Comparison of ENCODE assay signal across 9 mouse cellular contexts in the genomic region with DNA sequence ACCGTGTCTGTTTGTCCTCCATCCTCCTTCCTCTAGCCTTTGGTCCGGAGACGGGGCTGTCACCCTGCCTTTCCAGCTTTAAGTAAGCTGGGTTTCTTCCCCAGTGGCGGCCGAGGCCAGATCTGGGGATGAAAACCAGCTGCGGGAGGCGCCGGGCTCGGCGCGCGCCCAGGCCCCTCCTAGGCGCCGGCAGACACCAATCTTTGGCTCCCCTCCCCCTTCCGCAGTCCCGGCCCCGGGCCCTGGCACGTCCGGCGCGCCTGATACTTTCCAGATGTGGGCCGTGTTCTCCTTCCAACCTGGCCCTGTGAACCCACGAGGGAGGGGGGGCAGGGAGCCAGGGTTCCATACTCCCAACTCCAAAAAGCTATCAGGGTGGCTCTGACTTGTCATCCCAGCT. TPM values are rescaled to one million over a fixed set of nuclear protein-coding genes. Genes with fewer than 3 reads are reported as not detected.
DNase-seq lines count a peak whose midpoint lies in the region; ATAC-seq and TF ChIP-seq lines count a peak whose summit lies in the region.
"Had no signal": no experiment of that assay in that cellular context is flagged by ENCODE, and none has a peak within 500 bp of the region (broad histone marks: within the 10 kb centered on the region; RNA-seq: fewer than 3 reads in every experiment).

No protein-coding gene starts in this region.

- H3K4me2 ChIP-seq in heart, postnatal 0 days (ENCODE audit: low read depth, low read length), result peak overlapping the region; percentile 62
- peak overlapping the region; percentile 58 for H3K4me2 ChIP-seq in midbrain, embryonic 12.5 days (replicated peaks)

- TF ChIP-seq CTCF in heart, postnatal 0 days (IDR thresholded peaks at IDR 0.05; ENCODE audit: low read depth), result no peak

- peak; percentile 71 for DNase-seq in adrenal gland, adult 2 months
- DNase-seq in adrenal gland, adult 18-20 months (ENCODE audit: low spot score in 2 of 2), result no peak
- peak; percentile 78 for DNase-seq in forebrain, embryonic 10.5 days (ENCODE audit: extremely low spot score, low spot score)
- DNase-seq in heart, postnatal 0 days (ENCODE audit: low spot score), result peak; percentile 83
- DNase-seq in kidney, postnatal 14 days, result peak; percentile 89
- no peak for DNase-seq in cerebellum, postnatal 4 days (ENCODE audit: low spot score in 2 of 2)

- H3K36me3 ChIP-seq in forebrain, embryonic 10.5 days (replicated peaks), result peaks cover 17% of the 10 kb centered on the region
- H3K36me3 ChIP-seq in heart, postnatal 0 days (replicated peaks; ENCODE audit: control insufficient read depth, insufficient read depth, low read length), result peaks cover 9% of the 10 kb centered on the region
- peaks cover 18% of the 10 kb centered on the region for H3K36me3 ChIP-seq in midbrain, embryonic 12.5 days

- TF ChIP-seq EP300 in heart, postnatal 0 days (IDR thresholded peaks at IDR 0.05; ENCODE audit: low read depth), result peak; percentile 87

- peak overlapping the region; percentile 73 for H3K27ac ChIP-seq in forebrain, embryonic 10.5 days
- H3K27ac ChIP-seq in heart, postnatal 0 days (ENCODE audit: low read depth), result peak overlapping the region; percentile 72
- H3K27ac ChIP-seq in midbrain, embryonic 12.5 days (replicated peaks), result peak overlapping the region; percentile 55; the same call in 1 of the 2 replicates

- ATAC-seq in heart, postnatal 0 days (ENCODE audit: insufficient read depth, low read depth), result peak; percentile 78
- ATAC-seq in midbrain, embryonic 12.5 days (ENCODE audit: low FRiP score, low read depth), result no peak
- ATAC-seq in activated CD4-positive, CD25-positive, alpha-beta regulatory T cell, adult 4 months, result no peak

- H3K4me1 ChIP-seq in forebrain, embryonic 10.5 days, result peaks cover 55% of the 10 kb centered on the region
- H3K4me1 ChIP-seq in heart, postnatal 0 days (ENCODE audit: control insufficient read depth, insufficient read depth), result no peaks in the 10 kb centered on the region; the same call in 1 of the 2 replicates
- H3K4me1 ChIP-seq in midbrain, embryonic 12.5 days, result peaks cover 41% of the 10 kb centered on the region

- H3K4me3 ChIP-seq in forebrain, embryonic 10.5 days, result peak overlapping the region; percentile 44
- 0 out of 2 replicates have a peak overlapping the region, but pooled peaks have one; percentile 5 for H3K4me3 ChIP-seq in heart, postnatal 0 days (ENCODE audit: low read depth, low read length)
- H3K4me3 ChIP-seq in midbrain, embryonic 12.5 days, result peak overlapping the region; percentile 35

- no peak overlapping the region for H3K9ac ChIP-seq in heart, postnatal 0 days (replicated peaks; ENCODE audit: low read depth, low read length)
- peak overlapping the region; percentile 41 for H3K9ac ChIP-seq in midbrain, embryonic 12.5 days (replicated peaks)

- 1% methylated on average over 23 of the region's 23 CpGs for WGBS in forebrain, embryonic 10.5 days
- under 1% methylated on average over 23 of the region's 23 CpGs for WGBS in heart, postnatal 0 days
- 2% methylated on average over 23 of the region's 23 CpGs for WGBS in midbrain, embryonic 12.5 days

- peaks cover 91% of the 10 kb centered on the region for H3K27me3 ChIP-seq in forebrain, embryonic 10.5 days (ENCODE audit: poor library complexity, severe bottlenecking)
- peaks cover 26% of the 10 kb centered on the region for H3K27me3 ChIP-seq in heart, postnatal 0 days (ENCODE audit: control insufficient read depth, insufficient read depth, low read length)
- H3K27me3 ChIP-seq in midbrain, embryonic 12.5 days, result peaks cover 88% of the 10 kb centered on the region

- peaks cover 10% of the 10 kb centered on the region for H3K9me3 ChIP-seq in forebrain, embryonic 10.5 days
- peaks cover 3% of the 10 kb centered on the region for H3K9me3 ChIP-seq in heart, postnatal 0 days (replicated peaks; ENCODE audit: control insufficient read depth, low read length)
- peaks cover 2% of the 10 kb centered on the region for H3K9me3 ChIP-seq in midbrain, embryonic 12.5 days

RNA-seq across cellular contexts. Expression of gene Gng8, which starts 0.6 kb away (rescaled TPM):
- total RNA-seq in adrenal gland, adult 2 months (2021), result under 1 TPM; 0.43 to 0.69 TPM
- polyA plus RNA-seq in adrenal gland, adult 2 months (2012; rRNA removed), result 1.0 and 1.7 TPM in 2 replicates
- total RNA-seq in adrenal gland, adult 18-20 months (2021), result under 1 TPM in 1 of 2 experiments, not detected in 1; 0.35 TPM
- polyA plus RNA-seq in forebrain, embryonic 10.5 days (2016; fragmentation: Nextera tagmentation; extraction: Ambion mirVana), result 5.5 and 6.6 TPM in 2 replicates
- total RNA-seq in heart, postnatal 0 days (2014; rRNA removed; ENCODE audit: low replicate concordance), result 0.27 and 4.0 TPM in 2 replicates
- 1.7 and 2.5 TPM in 2 replicates for polyA plus RNA-seq in heart, postnatal 0 days (2015; fragmentation: Nextera tagmentation; extraction: Ambion mirVana)
- polyA plus RNA-seq in midbrain, embryonic 12.5 days (2016; fragmentation: Nextera tagmentation; extraction: Ambion mirVana), result 12.1 and 26.0 TPM in 2 replicates
- polyA plus RNA-seq in activated CD4-positive, CD25-positive, alpha-beta regulatory T cell, adult 4 months (2017; shearing (Covaris generic)), result not detected
- polyA plus RNA-seq: erythroblast, embryonic 14.5 days had no signal

RNA-seq across cellular contexts. Expression of gene Ptgir, which starts 15.3 kb away (rescaled TPM):
- 1 to 10 TPM in 1 of 2 experiments, under 1 TPM in 1; 0.98 to 3.8 TPM for total RNA-seq in adrenal gland, adult 2 months (2021)
- polyA plus RNA-seq in adrenal gland, adult 2 months (2012; rRNA removed), result 4.0 and 4.8 TPM in 2 replicates
- total RNA-seq in adrenal gland, adult 18-20 months (2021), result 1 to 10 TPM in 1 of 2 experiments, under 1 TPM in 1; 0.96 to 1.1 TPM
- polyA plus RNA-seq in forebrain, embryonic 10.5 days (2016; fragmentation: Nextera tagmentation; extraction: Ambion mirVana), result 0.10 TPM in 2 replicates
- 0.58 and 2.3 TPM in 2 replicates for total RNA-seq in heart, postnatal 0 days (2014; rRNA removed; ENCODE audit: low replicate concordance)
- polyA plus RNA-seq in heart, postnatal 0 days (2015; fragmentation: Nextera tagmentation; extraction: Ambion mirVana), result 1.1 and 1.2 TPM in 2 replicates
- 1.1 and 1.2 TPM in 2 replicates for polyA plus RNA-seq in midbrain, embryonic 12.5 days (2016; fragmentation: Nextera tagmentation; extraction: Ambion mirVana)
- 10 to 100 TPM; 11.8 to 13.2 TPM for polyA plus RNA-seq in activated CD4-positive, CD25-positive, alpha-beta regulatory T cell, adult 4 months (2017; shearing (Covaris generic))

RNA-seq across cellular contexts. Expression of gene Dact3, which starts 15.8 kb away (rescaled TPM):
- 1 to 10 TPM; 2.5 to 5.3 TPM for total RNA-seq in adrenal gland, adult 2 months (2021)
- 16.2 and 22.1 TPM in 2 replicates for polyA plus RNA-seq in adrenal gland, adult 2 months (2012; rRNA removed)
- total RNA-seq in adrenal gland, adult 18-20 months (2021), result 1 to 10 TPM; 3.1 to 3.8 TPM
- 1.9 and 2.2 TPM in 2 replicates for polyA plus RNA-seq in forebrain, embryonic 10.5 days (2016; fragmentation: Nextera tagmentation; extraction: Ambion mirVana)
- 63.9 and 69.6 TPM in 2 replicates for total RNA-seq in heart, postnatal 0 days (2014; rRNA removed; ENCODE audit: low replicate concordance)
- 3.8 TPM in 2 replicates for polyA plus RNA-seq in heart, postnatal 0 days (2015; fragmentation: Nextera tagmentation; extraction: Ambion mirVana)
- polyA plus RNA-seq in midbrain, embryonic 12.5 days (2016; fragmentation: Nextera tagmentation; extraction: Ambion mirVana), result 4.7 and 6.2 TPM in 2 replicates
- polyA plus RNA-seq in activated CD4-positive, CD25-positive, alpha-beta regulatory T cell, adult 4 months (2017; shearing (Covaris generic)), result not detected

RNA-seq across cellular contexts. Expression of gene Calm3, which starts 33.0 kb away (rescaled TPM):
- total RNA-seq in adrenal gland, adult 2 months (2021), result 100 to 1,000 TPM; 254 to 261 TPM
- 402 and 408 TPM in 2 replicates for polyA plus RNA-seq in adrenal gland, adult 2 months (2012; rRNA removed)
- total RNA-seq in adrenal gland, adult 18-20 months (2021), result 100 to 1,000 TPM; 227 to 234 TPM
- polyA plus RNA-seq in forebrain, embryonic 10.5 days (2016; fragmentation: Nextera tagmentation; extraction: Ambion mirVana), result 156 and 163 TPM in 2 replicates
- total RNA-seq in heart, postnatal 0 days (2014; rRNA removed; ENCODE audit: low replicate concordance), result 342 and 417 TPM in 2 replicates
- polyA plus RNA-seq in heart, postnatal 0 days (2015; fragmentation: Nextera tagmentation; extraction: Ambion mirVana), result 101 and 107 TPM in 2 replicates
- 223 and 224 TPM in 2 replicates for polyA plus RNA-seq in midbrain, embryonic 12.5 days (2016; fragmentation: Nextera tagmentation; extraction: Ambion mirVana)
- 100 to 1,000 TPM; 106 to 159 TPM for polyA plus RNA-seq in activated CD4-positive, CD25-positive, alpha-beta regulatory T cell, adult 4 months (2017; shearing (Covaris generic))

RNA-seq across cellular contexts. Expression of gene Prkd2, which starts 48.2 kb away (rescaled TPM):
- total RNA-seq in adrenal gland, adult 2 months (2021), result 10 to 100 TPM; 16.0 to 18.4 TPM
- 39.2 and 47.2 TPM in 2 replicates for polyA plus RNA-seq in adrenal gland, adult 2 months (2012; rRNA removed)
- total RNA-seq in adrenal gland, adult 18-20 months (2021), result 10 to 100 TPM; 13.9 to 23.3 TPM
- polyA plus RNA-seq in forebrain, embryonic 10.5 days (2016; fragmentation: Nextera tagmentation; extraction: Ambion mirVana), result 9.6 and 10.7 TPM in 2 replicates
- 10.6 and 13.4 TPM in 2 replicates for total RNA-seq in heart, postnatal 0 days (2014; rRNA removed; ENCODE audit: low replicate concordance)
- polyA plus RNA-seq in heart, postnatal 0 days (2015; fragmentation: Nextera tagmentation; extraction: Ambion mirVana), result 8.3 and 8.8 TPM in 2 replicates
- 10.2 and 12.0 TPM in 2 replicates for polyA plus RNA-seq in midbrain, embryonic 12.5 days (2016; fragmentation: Nextera tagmentation; extraction: Ambion mirVana)
- 10 to 100 TPM; 45.7 to 47.6 TPM for polyA plus RNA-seq in activated CD4-positive, CD25-positive, alpha-beta regulatory T cell, adult 4 months (2017; shearing (Covaris generic))

Comparison
In these comparisons a context has a peak if more than half of its experiments do, and no peak if none do; other contexts are left out.
1. DNase-seq: peak in adrenal gland, adult 2 months (single experiment), forebrain, embryonic 10.5 days (single experiment), heart, postnatal 0 days (single experiment) and kidney, postnatal 14 days (single experiment); none in adrenal gland, adult 18-20 months (0 of 2) and cerebellum, postnatal 4 days (0 of 2).
2. Peak in every context shown above with its lines, with median percentiles within 50 percentile points of each other: H3K27ac ChIP-seq and H3K4me3 ChIP-seq.